Mouse (Mus musculus) mesoderm, embryonic 11.5 days (tissue): ENCODE measurements at regions not wholly inside any gene's neighbourhood (a gene's known extent, or its start where the extent isn't known, plus 50 kb on each side); places are given as distances from the start of the nearest gene placed in this dataset.
"Not testable (repeated sequence)": the region's sequence is repeated elsewhere in the genome, so short reads cannot be mapped to it uniquely, and the experiment has no call there.

Experiments used
- DNase-seq: peaks from one replicate; pipeline ENCODE4 v3.0.0-alpha.2; 2012; ENCODE audit warnings: low read depth, low spot score

DNA sequence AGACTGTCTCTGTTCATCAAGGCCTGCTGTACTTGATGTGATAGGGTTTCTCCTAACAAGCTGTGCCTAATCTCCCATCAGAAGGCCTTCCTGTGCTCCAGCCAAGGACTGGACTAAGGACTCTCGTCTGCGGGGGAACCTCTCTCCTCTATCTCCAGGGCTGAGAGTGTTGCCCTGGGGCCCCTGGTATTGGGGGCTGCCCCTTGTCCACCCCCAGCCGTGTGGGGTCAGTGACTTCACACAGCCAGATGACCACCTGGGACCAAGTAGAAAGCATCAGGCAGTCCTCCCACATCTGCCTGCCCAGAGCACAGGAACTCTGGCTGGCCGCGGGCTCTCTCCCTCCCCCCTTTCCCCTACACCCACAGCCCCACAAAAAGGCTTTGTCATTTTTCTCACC lies 651.5 kb upstream of the Kif2b start:
- DNase-seq: no peak

DNA sequence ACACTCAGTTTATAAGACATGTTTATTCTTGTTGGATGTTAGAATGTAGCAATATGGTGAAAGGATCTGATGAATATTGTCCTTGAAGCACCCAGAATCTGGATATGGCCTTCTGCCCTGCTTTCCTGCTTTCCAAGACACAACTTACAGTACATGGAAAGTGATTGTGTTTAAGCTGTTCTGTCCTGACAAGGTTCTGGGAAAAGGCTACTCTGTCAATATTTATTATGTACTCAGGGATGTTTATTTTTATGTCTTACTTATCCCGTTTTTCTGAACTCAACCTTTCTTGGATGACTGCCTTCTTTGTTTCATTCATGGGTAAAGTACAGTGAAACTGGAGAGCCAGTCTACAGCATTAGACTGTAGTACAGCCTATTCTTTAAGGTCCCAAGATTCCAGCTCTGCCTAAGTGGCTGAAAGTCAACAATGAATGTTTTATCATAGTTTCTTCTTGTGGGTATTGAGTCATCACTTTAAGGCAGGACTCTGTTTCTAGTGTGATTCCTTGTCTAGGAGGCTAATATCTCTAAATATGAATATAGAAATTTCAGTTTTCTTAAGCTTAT lies 631.7 kb upstream of the Kif2b start:
- no peak for DNase-seq

DNA sequence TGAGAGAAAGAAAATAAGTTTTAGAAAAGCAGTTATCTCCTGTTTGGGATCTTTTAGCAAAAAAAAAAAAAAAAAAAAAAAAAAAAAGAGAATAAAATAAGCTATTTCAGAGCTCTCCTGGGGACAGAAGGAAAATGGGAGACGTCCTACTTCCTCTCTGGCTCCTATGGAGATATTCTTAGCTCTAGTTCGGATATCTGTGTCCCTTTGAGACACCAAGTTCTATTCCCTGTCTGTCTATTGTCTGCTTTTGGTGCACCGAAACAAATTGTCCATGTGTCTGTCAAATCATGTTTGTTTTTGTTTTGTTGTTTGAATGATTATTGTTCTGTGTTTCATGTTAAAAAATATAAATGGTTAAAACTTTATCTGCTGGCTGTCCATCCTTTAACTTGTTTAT lies 601.0 kb upstream of the Kif2b start:
- not testable (repeated sequence) for DNase-seq

DNA sequence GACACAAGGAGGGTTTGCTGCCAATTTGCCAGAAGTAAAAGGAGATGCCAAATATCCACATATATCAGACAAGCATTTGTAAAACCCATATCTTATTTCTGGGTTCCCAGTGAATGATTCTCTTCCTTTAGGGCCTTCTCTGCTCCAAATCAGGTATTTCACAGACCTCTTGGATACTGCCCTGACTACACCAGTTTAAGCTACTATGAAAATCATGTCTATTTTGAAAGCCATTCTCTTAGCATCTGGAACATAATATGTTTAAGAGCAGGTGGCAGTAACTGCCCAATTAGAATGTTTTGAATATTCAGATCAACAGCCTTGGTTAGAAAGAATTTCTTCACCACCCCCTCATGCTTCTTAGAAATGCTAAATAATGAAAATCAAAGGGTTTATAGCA lies 575.8 kb upstream of the Kif2b start:
- no peak for DNase-seq

DNA sequence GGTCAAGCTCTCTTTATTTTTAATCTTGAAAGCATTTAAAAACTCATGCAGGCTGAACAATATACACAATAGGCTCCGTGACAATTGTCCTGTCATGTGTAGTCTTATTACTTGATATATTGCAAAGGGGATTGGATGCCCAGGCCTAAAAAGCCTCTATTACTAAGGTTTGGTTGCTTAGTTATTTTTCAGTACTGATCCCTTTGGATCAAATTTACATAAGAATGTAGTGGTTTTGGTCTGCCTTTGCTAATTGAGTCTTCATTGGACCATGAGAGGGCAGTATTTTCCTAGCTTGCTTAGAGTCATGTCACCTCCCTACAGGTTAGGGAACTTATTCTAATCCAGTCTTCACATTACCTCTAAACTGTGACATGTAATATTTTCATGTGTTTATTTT lies 558.3 kb upstream of the Kif2b start:
- peak; percentile 7 for DNase-seq

DNA sequence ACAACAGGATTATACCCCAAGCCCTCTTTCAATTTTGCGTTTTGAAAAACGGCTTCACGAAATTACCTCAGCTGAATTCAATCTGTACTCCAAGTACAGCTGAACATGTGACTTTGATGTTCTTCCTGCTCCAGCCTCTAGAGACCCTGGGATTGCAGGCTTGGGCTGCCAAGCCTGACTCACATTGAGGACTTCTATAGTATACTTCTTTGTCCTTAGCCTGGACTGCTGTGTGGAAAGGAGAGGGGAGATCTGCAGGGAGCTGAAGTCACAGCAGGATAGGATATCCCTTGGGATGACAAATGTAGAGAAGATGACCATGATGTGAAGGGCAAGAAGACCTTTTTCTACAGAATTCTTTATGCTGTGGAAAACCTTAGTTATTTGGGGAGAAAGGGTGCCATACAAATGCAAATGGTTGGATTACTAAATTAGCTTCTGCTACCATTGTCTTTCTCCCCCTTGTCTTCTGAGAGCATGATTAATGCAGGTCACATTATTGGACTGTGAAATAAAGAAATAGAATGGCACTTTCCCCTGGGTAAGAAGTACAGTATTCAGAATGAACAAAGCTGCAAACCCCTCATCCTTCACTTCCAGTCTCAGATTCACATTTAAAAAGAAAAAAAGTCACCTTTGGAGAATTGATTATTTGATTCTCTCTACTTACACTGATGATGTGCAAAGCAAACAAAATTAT lies 557.7 kb upstream of the Kif2b start:
- DNase-seq: peak; percentile 47

GRCm38 (mm10) chr11:92084766-92085165 lies 507.4 kb upstream of the Kif2b start:
- DNase-seq: no peak

- peak; percentile 14 for DNase-seq
Observed at GRCm38 (mm10) chr11:92041695-92042094, 464.3 kb upstream of the Kif2b start.

- DNase-seq: no peak
Observed at GRCm38 (mm10) chr11:92040161-92040560, 462.8 kb upstream of the Kif2b start.

- no peak for DNase-seq
Observed at GRCm38 (mm10) chr11:92018419-92018818, 441.1 kb upstream of the Kif2b start.

- no peak for DNase-seq
Observed at GRCm38 (mm10) chr11:92011284-92011683, 433.9 kb upstream of the Kif2b start.

DNA sequence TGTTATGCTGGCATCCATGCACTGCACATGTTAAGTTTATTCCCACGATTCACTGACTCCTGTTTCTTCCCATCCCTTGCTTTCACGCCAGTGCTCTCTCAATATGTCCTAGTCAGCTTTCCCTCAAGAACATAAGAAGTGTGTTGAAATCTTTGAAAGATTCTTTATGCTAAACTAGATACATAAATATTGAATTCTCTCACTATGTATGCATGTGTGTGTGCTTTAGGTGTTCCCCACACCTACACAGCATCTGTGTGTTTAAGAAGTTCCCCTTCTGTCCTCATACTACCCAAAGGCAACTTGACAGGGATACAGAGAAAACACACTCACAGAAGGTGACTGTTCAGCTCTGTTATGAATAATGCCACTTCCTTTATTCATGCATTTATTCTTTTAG lies 418.2 kb upstream of the Kif2b start:
- no peak for DNase-seq

DNA sequence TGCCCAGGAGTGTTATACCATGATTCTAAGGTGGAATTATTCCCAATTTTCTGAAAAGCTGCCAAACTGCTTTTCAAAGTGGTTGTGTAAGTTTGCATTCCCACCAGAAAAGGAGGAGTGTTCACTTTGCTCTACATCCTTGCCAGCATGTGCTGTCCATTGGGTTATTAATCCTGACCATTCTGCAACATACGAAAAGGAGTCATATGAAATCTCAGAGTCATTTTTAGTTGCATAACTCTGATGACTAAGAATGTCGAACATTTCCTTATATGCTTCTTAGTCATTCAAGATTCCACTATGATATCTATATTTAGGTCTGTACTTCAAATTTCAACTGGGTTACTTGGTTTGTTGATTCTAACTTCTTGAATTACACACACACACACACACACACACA lies 392.2 kb upstream of the Kif2b start:
- DNase-seq: no peak

GRCm38 (mm10) chr11:91944336-91944735 lies 367.0 kb upstream of the Kif2b start:
- no peak for DNase-seq
